Mouse (Mus musculus) cerebellum, adult 2 months (tissue): ENCODE measurements around the gene Acer3. TPM values are rescaled to one million over a fixed set of nuclear protein-coding genes. Genes with fewer than 3 reads are reported as not detected.

ENCODE experiments used
- DNase-seq, 2 experiments: peaks; one replicate each; pipeline ENCODE4 v3.0.0; 2021
- H3K27ac ChIP-seq: fragments of 200-500 bp; 2 replicates; pipeline ENCODE4 v1.5.1; 2012; ENCODE audit warnings: low read length, control low read depth, inconsistent platforms; ENCODE audit not compliant: insufficient read depth
- H3K27me3 ChIP-seq: fragments of 200-500 bp; 2 replicates; pipeline ENCODE4 v1.6.1; 2012; ENCODE audit warnings: inconsistent platforms, mild to moderate bottlenecking, low read length, moderate library complexity; ENCODE audit not compliant: control insufficient read depth, insufficient read depth
- H3K4me1 ChIP-seq: fragments of 200-500 bp; 2 replicates; pipeline ENCODE4 v1.6.1; 2011; ENCODE audit warnings: low read length; ENCODE audit not compliant: control insufficient read depth, insufficient read depth
- H3K4me3 ChIP-seq: fragments of 200-500 bp; replicated peaks from 2 replicates; pipeline ENCODE3; 2011; ENCODE audit warnings: mild to moderate bottlenecking, low read depth, low read length, control low read depth; ENCODE audit not compliant: insufficient read depth
- CTCF ChIP-seq: fragments of 200-500 bp; IDR thresholded peaks from 2 replicates; pipeline ENCODE4 v1.5.1; 2011; ENCODE audit warnings: low read depth, mild to moderate bottlenecking, control low read depth, low read length, moderate library complexity, borderline replicate concordance; ENCODE audit not compliant: insufficient read depth
- POLR2A ChIP-seq: fragments of 200-500 bp; IDR thresholded peaks from 2 replicates; pipeline ENCODE4 v1.6.1; 2011; ENCODE audit warnings: low read length, control low read depth, borderline replicate concordance; ENCODE audit not compliant: insufficient read depth
- WGBS: fragments of 180-500 bp; shearing (Covaris S2); methylation state at CpG from one replicate; pipeline ENCODE4 v1.1.7; 2018; 5-methylcytosine and 5-hydroxymethylcytosine counted together
- polyA plus RNA-seq: library from polyadenylated mRNA; depleted of rRNA; stranded (reverse); fragments of >200 nt; gene quantifications from 2 replicates; pipeline ENCODE4 v1.2.3, GENCODE M21; 2012

Gene Acer3
- polyA plus RNA-seq, 1 experiment = 11.8 TPM

GRCm38 (mm10) chr7:98344361-98344760 lies 23.4 kb upstream of the Acer3 start:
- peak; percentile 55; the same call in 1 of the 2 replicates for TF ChIP-seq CTCF
- TF ChIP-seq POLR2A = no peak
- Histone ChIP-seq H3K27me3 (no peaks in the 10 kb centered on the region; the same call in 1 of the 2 replicates), H3K4me1 (no peaks in the 10 kb centered on the region), H3K27ac (no peak overlapping the region), H3K4me3 (no peak overlapping the region)
- peak in 1 of 2 experiments; percentile 40 for DNase-seq
- 31% methylated on average over 3 of the region's 3 CpGs for whole genome bisulfite sequencing

GRCm38 (mm10) chr7:98342249-98342648 lies 21.2 kb upstream of the Acer3 start:
- no peak for DNase-seq
- no peak overlapping the region for H3K4me3 ChIP-seq
- H3K27ac ChIP-seq = no peak overlapping the region
- 67% methylated on average over 3 of the region's 3 CpGs for WGBS
- no peaks in the 10 kb centered on the region for H3K4me1 ChIP-seq
- TF ChIP-seq POLR2A (no peak), CTCF (no peak)
- no peaks in the 10 kb centered on the region; the same call in 1 of the 2 replicates for H3K27me3 ChIP-seq

- H3K27ac ChIP-seq = no peak overlapping the region
- H3K4me1 ChIP-seq = no peaks in the 10 kb centered on the region
- peak; percentile 50 to 71 for DNase-seq
- 2% methylated on average over 13 of the region's 13 CpGs for WGBS
- no peaks in the 10 kb centered on the region; the same call in 1 of the 2 replicates for H3K27me3 ChIP-seq
- TF ChIP-seq POLR2A (no peak), CTCF (peak; percentile 71)
- H3K4me3 ChIP-seq = peak overlapping the region; percentile 23
Measured at GRCm38 (mm10) chr7:98341475-98341874, 20.5 kb upstream of the Acer3 start.

GRCm38 (mm10) chr7:98340343-98340742 lies 19.3 kb upstream of the Acer3 start:
- Histone ChIP-seq H3K27ac (no peak overlapping the region), H3K4me1 (no peaks in the 10 kb centered on the region), H3K4me3 (no peak overlapping the region), H3K27me3 (no peaks in the 10 kb centered on the region; the same call in 1 of the 2 replicates)
- no peak for DNase-seq
- 88% methylated on average over 5 of the region's 5 CpGs for WGBS
- TF ChIP-seq POLR2A (no peak), CTCF (no peak)

- Histone ChIP-seq H3K4me1 (no peaks in the 10 kb centered on the region; the same call in none of the 2 replicates), H3K27ac (no peak overlapping the region), H3K4me3 (no peak overlapping the region), H3K27me3 (no peaks in the 10 kb centered on the region)
- TF ChIP-seq CTCF (no peak), POLR2A (no peak)
- 84% methylated on average over 3 of the region's 3 CpGs for WGBS
- no peak for DNase-seq
Measured at GRCm38 (mm10) chr7:98333987-98334386, 13.0 kb upstream of the Acer3 start.

- no peak for DNase-seq
- WGBS = 94% methylated on average over 5 of the region's 5 CpGs
- Histone ChIP-seq H3K4me1 (no peaks in the 10 kb centered on the region; the same call in none of the 2 replicates), H3K27ac (no peak overlapping the region), H3K4me3 (no peak overlapping the region), H3K27me3 (no peaks in the 10 kb centered on the region)
- no peak for TF ChIP-seq POLR2A
- TF ChIP-seq CTCF = no peak
Measured at GRCm38 (mm10) chr7:98333507-98333906, 12.5 kb upstream of the Acer3 start.

GRCm38 (mm10) chr7:98332678-98333397 lies 11.8 kb upstream of the Acer3 start:
- no peak for TF ChIP-seq POLR2A
- TF ChIP-seq CTCF = no peak
- H3K4me1 ChIP-seq = no peaks in the 10 kb centered on the region; the same call in none of the 2 replicates
- H3K27me3 ChIP-seq = no peaks in the 10 kb centered on the region
- WGBS = 61% methylated on average over 5 of the region's 5 CpGs
- no peak for DNase-seq
- H3K27ac ChIP-seq = no peak overlapping the region
- no peak overlapping the region for H3K4me3 ChIP-seq

GRCm38 (mm10) chr7:98331932-98332331 lies 10.9 kb upstream of the Acer3 start:
- no peak for DNase-seq
- TF ChIP-seq CTCF (no peak), POLR2A (no peak)
- Histone ChIP-seq H3K4me3 (no peak overlapping the region), H3K4me1 (no peaks in the 10 kb centered on the region; the same call in none of the 2 replicates), H3K27ac (no peak overlapping the region), H3K27me3 (no peaks in the 10 kb centered on the region)
- 77% methylated on average over 3 of the region's 3 CpGs for WGBS
